Mouse (Mus musculus) layer of hippocampus, adult 2 months (tissue): Measurements from ENCODE around the gene Nr2e1. TPM values are rescaled to one million over a fixed set of nuclear protein-coding genes. Genes with fewer than 3 reads are reported as not detected.
A peak's percentile ranks its signal among the peaks of the same experiment; 100 is the strongest.

Source experiments
- DNase-seq, 2 experiments: peaks; one replicate each; pipeline ENCODE4 v3.0.0; 2022; ENCODE audit warnings: low spot score in 2 of 2
- H3K27ac ChIP-seq: fragments of 200-600 bp; 2 replicates; pipeline ENCODE4 v1.8.1; 2022
- H3K4me3 ChIP-seq: fragments of 200-600 bp; 2 replicates; pipeline ENCODE4 v1.8.1; 2022; ENCODE audit warnings: mild to moderate bottlenecking
- CTCF ChIP-seq: fragments of 200-600 bp; conservative IDR thresholded peaks from 2 replicates; pipeline ENCODE4 v1.8.1; 2022; ENCODE audit warnings: antibody characterized with exemption, mild to moderate bottlenecking, moderate library complexity
- long read RNA-seq, 2 experiments: library from polyadenylated mRNA; stranded (forward); transcript quantifications; one replicate each; pipeline ENCODE4 v2.0.0; 2021; ENCODE audit warnings: borderline mapping rate in 2 of 2
- total RNA-seq, 2 experiments: library from RNA; stranded (reverse); gene quantifications; 2 replicates each; pipeline ENCODE4 v1.2.3; 2021

Gene Nr2e1
- 10 to 100 TPM; 13.7 to 15.2 TPM for total RNA-seq
- long read RNA-seq, experiment 1, transcript Nr2e1-201 (9 exons, 3,285 nt) = major isoform, 15 of 21 reads
- long read RNA-seq, experiment 1, partial matches to known transcripts = 1 of 21 reads
- long read RNA-seq, experiment 1, other reads (novel, unspliced or antisense) = 5 of 21 reads
- long read RNA-seq, experiment 2, transcript Nr2e1-201 (9 exons, 3,285 nt) = major isoform, 15 of 18 reads
- long read RNA-seq, experiment 2, partial matches to known transcripts = 0 of 18 reads
- long read RNA-seq, experiment 2, other reads (novel, unspliced or antisense) = 3 of 18 reads

DNA sequence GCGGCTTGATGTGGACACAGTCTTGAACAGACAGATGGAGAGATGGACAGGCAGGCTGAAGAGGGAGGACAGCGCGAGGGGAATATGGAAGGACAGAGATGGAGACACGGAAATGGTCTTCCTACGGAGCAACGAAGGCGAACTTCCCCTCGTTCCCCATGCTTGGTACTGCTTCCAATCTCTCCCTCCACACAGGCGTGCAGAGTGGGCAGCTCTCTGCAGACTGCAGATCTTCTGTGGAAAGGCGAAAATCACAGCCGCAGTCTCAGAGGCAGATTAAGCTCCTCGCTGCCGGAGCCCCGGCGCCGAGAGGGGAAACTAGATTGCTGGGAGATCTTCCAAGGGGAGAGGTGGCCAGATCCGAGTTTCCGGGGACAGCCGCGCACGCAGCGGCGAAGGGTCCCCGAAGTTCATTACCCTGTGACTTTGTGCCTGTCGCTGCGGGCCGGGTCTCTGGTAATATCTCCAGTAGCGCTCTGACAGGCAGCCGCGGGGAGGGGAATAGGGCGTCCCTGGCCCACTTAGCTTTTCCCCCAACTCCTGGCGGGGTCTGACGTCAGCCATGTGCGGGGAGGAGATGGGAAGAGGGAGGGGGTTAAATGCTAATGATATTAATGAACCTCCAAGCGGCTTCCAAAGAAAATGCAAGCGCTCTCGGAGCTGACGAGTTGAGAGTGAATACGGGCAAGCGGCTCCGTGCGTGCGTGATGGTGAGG, at the start of gene Nr2e1, which contains the start of gene Ostm1:
TSS of gene Nr2e1 (minus strand) at position 476 of the 716 bp plus-strand sequence.
TSS of gene Ostm1 (plus strand) at position 666 of the 716 bp plus-strand sequence.
- DNase-seq = peak; percentile 45 to 74
- Histone ChIP-seq H3K4me3 (peak within 1 kb of the TSS; percentile 55), H3K27ac (peak within 1 kb of the TSS; percentile 85)
- TF ChIP-seq CTCF = peak; percentile 45

- no peak for TF ChIP-seq CTCF
- H3K4me3 ChIP-seq = peak overlapping the region; percentile 40
- H3K27ac ChIP-seq = peak overlapping the region; percentile 43; the same call in 1 of the 2 replicates
- no peak for DNase-seq
Observed at GRCm38 (mm10) chr10:42632453-42633360, 49.3 kb upstream of the Nr2e1 start.

DNA sequence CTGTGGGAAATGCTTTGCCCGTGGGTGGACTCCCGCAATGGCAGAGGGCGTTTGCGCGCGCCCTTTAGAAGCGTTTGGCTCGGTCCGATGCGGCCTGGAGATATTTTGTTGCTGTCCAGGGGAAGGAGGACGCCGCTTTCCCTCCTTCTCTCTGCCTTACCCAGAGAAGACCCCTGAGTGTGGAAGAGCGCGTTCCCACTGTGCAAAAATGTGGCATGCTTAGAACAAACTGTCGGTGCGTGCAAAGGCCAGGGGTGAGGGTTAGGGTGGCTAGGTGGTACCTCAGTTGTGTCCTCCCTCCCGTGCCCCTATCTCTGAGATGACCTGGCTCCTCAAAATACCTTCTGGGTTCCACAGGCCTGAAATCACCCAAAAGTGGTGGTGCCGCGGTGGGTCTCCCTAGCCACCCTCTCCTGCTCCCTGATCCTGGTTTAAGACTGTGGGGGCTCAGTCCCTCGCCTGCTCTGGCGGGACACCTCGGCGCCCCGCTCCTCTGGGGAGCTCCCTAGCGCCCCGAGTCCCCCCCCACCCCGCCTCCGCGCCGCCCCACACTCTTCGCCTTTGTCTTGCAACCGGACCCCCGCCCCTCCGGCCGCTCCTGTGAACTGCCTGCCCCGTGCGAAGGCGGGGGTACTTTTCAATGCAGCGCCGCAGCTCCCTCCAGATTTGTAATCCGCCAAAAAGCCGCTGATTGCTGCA, 48.5 kb upstream of the Nr2e1 start:
- no peak for DNase-seq
- peak overlapping the region; percentile 39 for H3K4me3 ChIP-seq
- no peak for TF ChIP-seq CTCF
- H3K27ac ChIP-seq = peak overlapping the region; percentile 43; the same call in 1 of the 2 replicates

GRCm38 (mm10) chr10:42630596-42631355, 47.3 kb upstream of the Nr2e1 start:
- no peak for DNase-seq
- peak overlapping the region; percentile 43; the same call in 1 of the 2 replicates for H3K27ac ChIP-seq
- no peak for TF ChIP-seq CTCF
- H3K4me3 ChIP-seq = no peak overlapping the region

- no peak for DNase-seq
- no peak for TF ChIP-seq CTCF
- Histone ChIP-seq H3K4me3 (no peak overlapping the region), H3K27ac (no peak overlapping the region)
Observed at GRCm38 (mm10) chr10:42625907-42626306, 42.5 kb upstream of the Nr2e1 start.

GRCm38 (mm10) chr10:42618291-42618690, 34.9 kb upstream of the Nr2e1 start:
- Histone ChIP-seq H3K4me3 (no peak overlapping the region), H3K27ac (no peak overlapping the region)
- no peak for DNase-seq
- no peak for TF ChIP-seq CTCF

DNA sequence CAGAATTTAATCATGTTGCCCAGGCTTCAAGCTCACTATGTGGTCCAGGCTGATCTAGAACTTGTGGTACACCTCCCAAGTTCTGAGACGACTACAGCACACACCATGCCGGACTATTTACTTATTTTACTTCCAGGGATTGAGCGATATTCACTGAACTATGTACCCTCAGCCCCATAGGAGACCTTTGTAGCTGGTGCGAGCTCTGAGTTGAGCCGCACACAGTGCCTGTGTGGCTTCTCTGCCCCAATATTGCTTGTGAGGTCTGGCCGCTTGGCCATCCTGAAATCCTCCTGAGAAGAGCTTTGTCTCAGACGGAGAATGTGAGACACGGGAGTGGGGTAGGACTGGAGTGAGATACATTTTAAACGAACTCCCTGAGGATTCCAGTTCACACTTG, 31.3 kb upstream of the Nr2e1 start:
- no peak for TF ChIP-seq CTCF
- no peak for DNase-seq
- no peak overlapping the region for H3K4me3 ChIP-seq
- no peak overlapping the region for H3K27ac ChIP-seq

- peak; percentile 33 for TF ChIP-seq CTCF
- Histone ChIP-seq H3K27ac (no peak overlapping the region), H3K4me3 (peak overlapping the region; percentile 41)
- DNase-seq = no peak
Observed at GRCm38 (mm10) chr10:42613639-42614381, 30.4 kb upstream of the Nr2e1 start.

DNA sequence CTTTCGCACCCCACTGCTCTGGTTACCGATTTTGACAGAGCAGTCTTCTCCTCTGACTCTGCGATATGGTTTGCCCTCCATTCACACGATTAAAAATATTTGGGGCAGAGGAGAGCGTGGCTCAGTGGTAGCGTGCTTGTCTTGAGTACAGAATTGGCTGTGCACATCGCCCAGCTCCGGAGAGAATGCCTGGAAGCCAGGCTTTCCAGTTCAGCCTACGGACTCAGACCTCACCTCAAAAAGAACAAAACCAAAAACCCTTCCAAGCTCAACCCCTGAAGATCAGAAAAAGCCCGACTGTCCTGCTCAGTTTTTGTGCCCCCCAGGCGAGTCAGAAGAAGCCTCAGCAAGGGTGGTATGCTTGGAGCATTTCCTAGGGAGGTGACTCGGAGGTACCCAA, 29.6 kb upstream of the Nr2e1 start:
- no peak for TF ChIP-seq CTCF
- H3K4me3 ChIP-seq = no peak overlapping the region
- DNase-seq = no peak
- no peak overlapping the region for H3K27ac ChIP-seq

GRCm38 (mm10) chr10:42606757-42607156, 23.3 kb upstream of the Nr2e1 start:
- TF ChIP-seq CTCF = no peak
- no peak for DNase-seq
- Histone ChIP-seq H3K4me3 (no peak overlapping the region), H3K27ac (no peak overlapping the region)

DNA sequence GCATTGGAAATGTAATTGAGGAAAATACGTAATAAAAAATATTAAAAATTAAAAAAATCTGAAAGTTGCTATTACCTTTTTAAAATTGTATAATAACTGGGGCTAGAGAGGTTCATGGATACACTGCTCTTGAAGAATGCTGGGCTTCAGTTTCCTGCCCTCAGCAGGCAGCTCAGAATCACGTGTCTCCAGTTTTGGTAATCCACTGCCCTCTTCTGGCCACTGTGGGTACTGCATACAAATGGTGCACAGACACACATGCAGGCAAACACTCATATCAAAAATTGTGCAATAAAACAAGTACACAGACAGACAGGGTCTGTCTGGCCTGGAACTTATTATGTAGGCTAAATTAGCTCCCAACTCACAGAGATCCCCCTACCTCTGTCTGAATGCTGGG, 21.4 kb upstream of the Nr2e1 start:
- peak; percentile 72 for TF ChIP-seq CTCF
- no peak for DNase-seq

More for the DNA sequence above, 21.4 kb upstream of the Nr2e1 start:
- Histone ChIP-seq H3K4me3 (no peak overlapping the region), H3K27ac (no peak overlapping the region)
